Mouse (Mus musculus) embryonic facial prominence, embryonic 13.5 days (tissue): Measurements from ENCODE around the gene Hinfp. TPM values are rescaled to one million over a fixed set of nuclear protein-coding genes. Genes with fewer than 3 reads are reported as not detected.

ENCODE experiments used
- ATAC-seq: fragments of 200-750 bp; cut with Nextera tagmentation; 2 replicates; pipeline ENCODE4 v1.8.0; 2017; ENCODE audit warnings: low read depth; ENCODE audit not compliant: insufficient number of reproducible peaks, insufficient read depth, low FRiP score, low TSS enrichment
- H3K27ac ChIP-seq: fragments of 300-500 bp; sonication (generic); 2 replicates; pipeline ENCODE4 v1.5.1; 2015; ENCODE audit warnings: moderate library complexity, mild to moderate bottlenecking, inconsistent platforms
- H3K27me3 ChIP-seq: fragments of 300-500 bp; sonication (generic); 2 replicates; pipeline ENCODE4 v1.6.1; 2015; ENCODE audit warnings: mild to moderate bottlenecking, inconsistent platforms
- H3K36me3 ChIP-seq: fragments of 300-500 bp; sonication (generic); 2 replicates; pipeline ENCODE4 v1.6.1; 2015; ENCODE audit warnings: mild to moderate bottlenecking, inconsistent platforms
- H3K4me1 ChIP-seq: fragments of 300-500 bp; sonication (generic); 2 replicates; pipeline ENCODE4 v1.6.1; 2015; ENCODE audit warnings: inconsistent platforms
- H3K4me2 ChIP-seq: fragments of 300-500 bp; sonication (generic); 2 replicates; pipeline ENCODE4 v1.6.1; 2015; ENCODE audit warnings: moderate library complexity, mild to moderate bottlenecking, inconsistent platforms
- H3K4me3 ChIP-seq: fragments of 300-500 bp; sonication (generic); 2 replicates; pipeline ENCODE4 v1.5.1; 2015; ENCODE audit warnings: mild to moderate bottlenecking, inconsistent platforms
- H3K9ac ChIP-seq: fragments of 300-500 bp; sonication (generic); 2 replicates; pipeline ENCODE4 v1.6.1; 2015; ENCODE audit warnings: mild to moderate bottlenecking, inconsistent platforms
- H3K9me3 ChIP-seq: fragments of 300-500 bp; sonication (generic); 2 replicates; pipeline ENCODE4 v1.6.1; 2016; ENCODE audit warnings: inconsistent platforms
- WGBS: fragments of 180-500 bp; shearing (Covaris S2); methylation state at CpG from one replicate; pipeline ENCODE4 v1.1.7; 2015; ENCODE audit warnings: mixed read lengths; 5-methylcytosine and 5-hydroxymethylcytosine counted together
- polyA plus RNA-seq: library from polyadenylated mRNA; unstranded; fragments of >200 nt; fragmentation: Nextera tagmentation; extraction: Ambion mirVana; gene quantifications from 2 replicates; pipeline ENCODE4 v1.2.1, GENCODE M21; 2015

Gene Hinfp
- 27.9 and 30.6 TPM in 2 replicates for polyA plus RNA-seq

DNA sequence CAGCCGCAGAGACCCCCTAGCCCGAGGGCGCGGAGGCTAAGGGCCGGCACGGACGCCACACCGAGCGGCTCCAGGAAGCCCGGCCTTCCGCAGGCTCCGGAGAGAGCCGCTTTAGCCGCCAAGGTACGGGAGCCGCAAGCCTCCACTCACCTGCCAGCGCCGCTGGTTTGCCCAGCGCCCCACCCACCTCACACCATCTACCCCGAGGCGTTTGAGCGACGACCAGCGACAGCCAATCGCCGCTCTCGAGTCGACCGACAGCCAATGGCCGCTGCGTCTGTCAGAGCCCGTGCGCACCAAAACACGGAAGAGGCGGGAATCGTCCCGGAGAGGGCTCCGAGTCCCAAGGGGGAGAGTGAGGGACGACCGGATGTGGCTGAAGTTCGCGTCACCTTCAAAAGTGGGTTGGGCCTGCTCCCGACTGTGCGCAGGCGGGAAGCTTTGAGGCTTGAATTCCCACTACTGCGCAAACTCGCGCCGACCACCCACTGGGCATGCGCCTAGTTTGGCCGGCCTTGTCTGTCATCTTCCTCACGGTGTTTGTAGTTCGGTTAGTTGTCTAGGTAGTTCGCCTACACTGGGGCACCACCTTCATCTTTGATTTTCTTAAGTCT, at the start of gene Hinfp:
TSS of gene Hinfp (minus strand) at position 206 of the 614 bp plus-strand sequence.
- Histone ChIP-seq H3K27ac (peak within 1 kb of the TSS; percentile 71), H3K9me3 (no peaks in the 10 kb centered on the region), H3K4me3 (peak within 1 kb of the TSS; percentile 97), H3K36me3 (peaks cover 28% of the 10 kb centered on the region), H3K9ac (peak within 1 kb of the TSS; percentile 96), H3K27me3 (no peaks in the 10 kb centered on the region), H3K4me1 (peaks cover 14% of the 10 kb centered on the region), H3K4me2 (peak within 1 kb of the TSS; percentile 78)
- ATAC-seq: peak; percentile 99
- under 1% methylated on average over 54 of the region's 54 CpGs for WGBS

DNA sequence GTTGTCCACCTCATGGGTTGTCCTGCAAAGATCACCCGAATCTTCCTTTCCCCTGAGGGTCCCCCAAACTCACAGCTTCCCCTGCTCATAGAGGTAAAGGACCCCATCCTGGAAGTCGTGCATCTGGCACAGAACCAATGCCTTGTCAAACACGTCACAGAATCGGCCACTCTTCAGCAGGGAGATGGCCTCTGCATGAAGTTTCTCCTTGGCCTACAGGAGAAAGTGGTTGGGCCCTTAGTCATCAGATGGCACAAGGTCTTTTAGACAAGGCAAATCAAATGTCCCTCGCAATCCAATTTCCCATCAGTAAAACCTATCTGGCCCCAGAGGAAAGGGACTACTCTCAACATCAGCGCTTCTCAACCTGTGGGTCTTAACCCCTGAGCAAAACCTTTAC, 47.7 kb upstream of the Hinfp start:
- ATAC-seq: no peak
- Histone ChIP-seq H3K9ac (no peak overlapping the region), H3K27me3 (no peaks in the 10 kb centered on the region), H3K27ac (no peak overlapping the region), H3K4me3 (no peak overlapping the region), H3K4me2 (no peak overlapping the region), H3K9me3 (no peaks in the 10 kb centered on the region), H3K4me1 (no peaks in the 10 kb centered on the region), H3K36me3 (peaks cover 98% of the 10 kb centered on the region)
- WGBS: 95% methylated on average over 6 of the region's 6 CpGs

DNA sequence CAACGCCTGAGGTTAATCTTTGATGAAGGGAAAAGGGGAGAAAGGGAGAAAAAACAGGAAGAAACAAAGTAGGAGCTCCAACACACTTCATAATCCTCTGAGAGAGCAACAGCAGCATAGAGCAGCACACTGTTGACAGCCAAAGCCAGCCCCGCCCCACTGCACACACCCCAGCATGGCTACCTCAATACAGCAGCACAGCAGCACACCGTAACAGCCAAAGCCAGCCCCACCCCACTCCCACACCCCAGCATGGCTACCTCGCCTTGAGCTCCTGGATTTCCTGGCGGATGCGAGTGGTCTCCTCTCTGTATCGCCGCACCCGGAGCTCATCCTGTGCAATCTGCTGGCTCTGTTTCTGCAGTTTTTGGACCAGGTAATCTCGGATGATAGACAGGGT, 46.9 kb upstream of the Hinfp start:
- 89% methylated on average over 10 of the region's 10 CpGs for WGBS

DNA sequence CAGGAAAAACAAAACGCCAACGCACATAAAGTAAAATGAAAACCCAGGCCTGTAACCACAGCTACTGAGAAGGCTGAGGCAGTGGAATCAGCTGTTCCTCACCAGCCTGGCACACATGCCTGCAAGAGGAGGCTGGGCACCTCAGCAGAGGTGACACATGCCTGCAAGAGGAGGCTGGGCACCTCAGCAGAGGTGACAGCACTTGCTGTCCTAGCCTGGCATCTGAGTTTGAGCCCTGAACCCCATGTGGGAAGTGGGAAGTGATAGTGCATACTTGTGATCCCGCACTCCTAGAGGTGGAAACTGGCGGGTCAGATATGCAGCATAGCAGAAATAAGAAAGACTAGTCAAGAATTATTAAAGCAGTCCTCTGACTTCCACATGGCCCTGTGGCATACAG, 45.9 kb upstream of the Hinfp start:
- H3K36me3 ChIP-seq: peaks cover 98% of the 10 kb centered on the region

More for the DNA sequence above, 46.9 kb upstream of the Hinfp start:
- Histone ChIP-seq H3K27me3 (no peaks in the 10 kb centered on the region), H3K4me1 (no peaks in the 10 kb centered on the region), H3K4me2 (no peak overlapping the region), H3K9me3 (no peaks in the 10 kb centered on the region), H3K27ac (no peak overlapping the region), H3K4me3 (no peak overlapping the region), H3K9ac (no peak overlapping the region), H3K36me3 (peaks cover 98% of the 10 kb centered on the region)
- ATAC-seq: no peak

DNA sequence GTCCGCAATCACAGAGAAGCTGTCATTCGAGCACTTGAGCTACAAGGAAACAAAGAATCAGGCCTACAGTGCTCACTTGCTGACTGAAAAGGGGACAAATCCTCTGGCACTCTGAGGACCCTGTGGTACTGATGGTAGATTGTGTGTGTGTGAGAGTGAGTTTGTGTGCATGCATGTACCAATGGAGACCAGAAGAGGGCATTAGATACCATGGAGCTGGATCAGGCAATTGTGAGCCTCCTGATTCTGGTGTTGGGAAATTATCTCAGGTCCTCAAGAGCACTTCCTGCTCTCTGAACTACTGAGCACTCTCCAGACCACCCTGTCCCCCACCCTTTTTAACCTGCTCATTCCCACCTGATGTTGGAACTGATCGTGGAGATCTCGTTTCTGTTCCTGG, 43.1 kb upstream of the Hinfp start:
- 96% methylated on average over 4 of the region's 4 CpGs for WGBS
- no peak overlapping the region for H3K4me3 ChIP-seq
- H3K9me3 ChIP-seq: no peaks in the 10 kb centered on the region
- ATAC-seq: no peak
- no peak overlapping the region for H3K4me2 ChIP-seq
- no peaks in the 10 kb centered on the region for H3K27me3 ChIP-seq
- peaks cover 82% of the 10 kb centered on the region for H3K36me3 ChIP-seq
- no peak overlapping the region for H3K9ac ChIP-seq
- H3K27ac ChIP-seq: no peak overlapping the region
- peaks cover 3% of the 10 kb centered on the region; the same call in 1 of the 2 replicates for H3K4me1 ChIP-seq

More for the DNA sequence above, 45.9 kb upstream of the Hinfp start:
- Histone ChIP-seq H3K4me3 (no peak overlapping the region), H3K27ac (no peak overlapping the region), H3K4me1 (no peaks in the 10 kb centered on the region), H3K4me2 (no peak overlapping the region), H3K9ac (no peak overlapping the region), H3K9me3 (no peaks in the 10 kb centered on the region), H3K27me3 (no peaks in the 10 kb centered on the region)
- no peak for ATAC-seq
- WGBS: 93% methylated on average over 4 of the region's 4 CpGs

DNA sequence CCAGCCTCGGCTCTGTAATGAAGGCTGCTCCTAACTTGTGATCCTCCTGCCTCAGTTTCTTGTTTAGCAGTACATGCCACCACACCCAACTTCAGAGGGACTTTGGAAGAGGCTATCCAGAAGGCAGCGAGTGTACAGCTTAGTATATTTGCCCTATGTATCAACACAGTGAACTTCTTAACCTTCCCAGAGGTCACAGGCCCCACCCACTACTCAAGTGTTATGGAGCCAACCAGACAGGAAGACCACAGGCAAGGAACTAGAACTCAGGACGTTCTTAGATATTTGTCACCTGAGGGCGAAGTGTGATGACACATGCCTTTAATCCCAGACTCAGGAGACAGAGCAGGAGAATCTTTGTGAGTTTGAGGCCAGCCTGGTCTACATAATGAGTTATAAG, 42.1 kb upstream of the Hinfp start:
- no peaks in the 10 kb centered on the region for H3K9me3 ChIP-seq
- no peak overlapping the region for H3K4me3 ChIP-seq
- 84% methylated on average over 4 of the region's 4 CpGs for WGBS
- H3K36me3 ChIP-seq: peaks cover 73% of the 10 kb centered on the region
- ATAC-seq: no peak
- H3K27ac ChIP-seq: no peak overlapping the region
- no peaks in the 10 kb centered on the region for H3K27me3 ChIP-seq
- H3K4me2 ChIP-seq: no peak overlapping the region
- no peak overlapping the region for H3K9ac ChIP-seq
- H3K4me1 ChIP-seq: peaks cover 11% of the 10 kb centered on the region

DNA sequence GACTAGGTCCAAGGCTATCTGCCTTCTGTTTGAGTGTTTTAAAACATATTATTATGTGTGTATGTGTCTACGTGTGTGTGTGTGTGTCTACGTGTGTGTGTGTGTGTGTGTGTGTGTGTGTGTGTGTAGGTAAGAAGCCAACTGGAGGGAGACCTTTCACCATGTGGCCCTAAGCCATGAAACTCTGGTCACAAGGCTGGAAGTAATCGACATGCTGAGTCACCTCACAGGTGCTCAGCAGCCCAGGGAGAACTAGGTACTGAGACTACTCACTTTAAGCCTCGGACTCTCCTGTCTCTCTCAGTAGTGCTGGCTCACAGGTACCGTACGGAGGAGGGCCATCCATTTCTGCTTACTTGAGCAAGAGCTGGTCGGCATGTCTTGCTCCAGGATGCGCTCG, 41.7 kb upstream of the Hinfp start:
- Histone ChIP-seq H3K4me2 (no peak overlapping the region), H3K27me3 (no peaks in the 10 kb centered on the region), H3K36me3 (peaks cover 68% of the 10 kb centered on the region), H3K4me3 (no peak overlapping the region), H3K27ac (no peak overlapping the region), H3K9me3 (no peaks in the 10 kb centered on the region), H3K9ac (no peak overlapping the region), H3K4me1 (peaks cover 16% of the 10 kb centered on the region)
- no peak for ATAC-seq
- WGBS: 93% methylated on average over 9 of the region's 9 CpGs

DNA sequence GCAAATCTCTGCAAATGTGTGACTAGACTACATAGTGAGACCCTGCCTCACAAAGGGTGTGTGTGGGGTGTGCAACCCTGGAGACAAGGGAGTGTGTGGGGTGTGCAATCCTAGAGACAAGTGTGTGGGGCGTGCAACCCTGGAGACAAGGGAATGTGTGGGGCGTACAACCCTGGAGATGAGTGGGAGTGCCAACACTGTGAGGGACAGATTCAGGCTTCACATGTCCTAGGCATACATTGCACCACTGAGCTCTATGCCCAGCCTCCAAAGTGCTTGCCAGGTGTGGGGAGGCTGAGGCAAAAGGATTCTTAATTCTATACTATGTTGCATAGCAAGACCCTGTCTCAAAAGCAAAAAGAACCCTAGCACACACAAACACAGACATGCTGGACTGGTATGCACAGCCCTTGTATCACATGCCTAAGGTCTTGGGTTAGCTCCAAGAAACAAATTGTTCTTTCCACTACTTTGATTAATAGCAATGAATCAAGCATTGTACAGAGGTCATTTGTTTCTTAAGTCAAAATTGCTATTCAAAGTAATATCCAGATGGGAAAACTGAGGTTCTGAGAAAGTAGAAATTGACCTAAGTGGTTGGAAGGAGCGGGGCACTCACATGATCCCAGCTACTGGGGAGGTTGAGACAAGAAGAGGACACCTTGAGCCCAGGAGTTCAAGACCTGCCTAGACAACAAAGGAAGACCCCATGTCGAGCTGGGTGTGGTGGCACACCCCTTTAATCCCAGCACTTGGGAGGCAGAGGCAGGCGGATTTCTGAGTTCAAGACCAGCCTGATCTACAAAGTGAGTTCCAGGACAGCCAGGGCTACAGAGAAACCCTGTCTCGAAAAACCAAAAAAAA, 40.3 kb upstream of the Hinfp start:
- no peak for ATAC-seq
- no peak overlapping the region for H3K27ac ChIP-seq
- 86% methylated on average over 6 of the region's 6 CpGs for WGBS

DNA sequence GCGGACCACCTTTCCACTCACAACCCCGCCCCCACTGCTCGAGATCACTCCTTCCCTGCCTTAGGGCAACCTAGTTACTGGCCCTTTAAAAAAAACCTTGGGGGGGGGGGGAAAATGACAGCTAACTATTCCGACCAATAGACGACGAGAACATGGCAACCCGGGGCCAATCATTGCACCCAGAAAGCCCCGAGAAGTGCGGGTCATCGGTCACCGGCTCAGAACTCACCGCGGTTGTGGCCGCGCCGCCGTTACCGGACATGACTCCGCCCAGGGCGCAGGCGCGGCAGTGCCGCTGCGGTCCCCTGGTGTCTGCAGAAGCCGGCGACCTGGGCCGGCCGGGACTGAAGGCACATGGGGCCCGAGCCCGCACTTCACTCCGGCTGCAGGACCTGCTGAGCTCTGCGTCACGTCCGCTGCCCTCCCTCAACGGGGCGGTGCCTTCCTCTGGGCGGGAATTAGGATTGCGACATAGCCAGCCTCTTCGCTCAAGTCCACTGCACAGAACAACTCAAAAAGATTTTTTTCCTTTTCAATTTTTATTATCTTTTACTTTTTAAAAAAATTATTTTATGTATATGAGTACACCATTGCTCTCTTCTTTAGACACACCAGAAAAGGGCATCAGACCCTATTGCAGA, 38.4 kb upstream of the Hinfp start, which contains the start of gene Hmbs:
TSS of gene Hmbs (minus strand) at position 448 of the 641 bp plus-strand sequence.
- peak within 1 kb of the TSS; percentile 92 for H3K9ac ChIP-seq
- H3K4me1 ChIP-seq: peaks cover 17% of the 10 kb centered on the region
- no peaks in the 10 kb centered on the region for H3K9me3 ChIP-seq
- H3K27ac ChIP-seq: peak within 1 kb of the TSS; percentile 96
- peak within 1 kb of the TSS; percentile 87 for H3K4me3 ChIP-seq
- H3K4me2 ChIP-seq: peak within 1 kb of the TSS; percentile 72
- peak; percentile 93 for ATAC-seq
- peaks cover 65% of the 10 kb centered on the region for H3K36me3 ChIP-seq
- no peaks in the 10 kb centered on the region for H3K27me3 ChIP-seq
- WGBS: under 1% methylated on average over 39 of the region's 39 CpGs

More for the DNA sequence above, 40.3 kb upstream of the Hinfp start:
- H3K4me3 ChIP-seq: no peak overlapping the region
- H3K9ac ChIP-seq: no peak overlapping the region
- H3K9me3 ChIP-seq: no peaks in the 10 kb centered on the region
- H3K36me3 ChIP-seq: peaks cover 69% of the 10 kb centered on the region
- no peak overlapping the region for H3K4me2 ChIP-seq
- H3K4me1 ChIP-seq: peaks cover 17% of the 10 kb centered on the region
- no peaks in the 10 kb centered on the region for H3K27me3 ChIP-seq

DNA sequence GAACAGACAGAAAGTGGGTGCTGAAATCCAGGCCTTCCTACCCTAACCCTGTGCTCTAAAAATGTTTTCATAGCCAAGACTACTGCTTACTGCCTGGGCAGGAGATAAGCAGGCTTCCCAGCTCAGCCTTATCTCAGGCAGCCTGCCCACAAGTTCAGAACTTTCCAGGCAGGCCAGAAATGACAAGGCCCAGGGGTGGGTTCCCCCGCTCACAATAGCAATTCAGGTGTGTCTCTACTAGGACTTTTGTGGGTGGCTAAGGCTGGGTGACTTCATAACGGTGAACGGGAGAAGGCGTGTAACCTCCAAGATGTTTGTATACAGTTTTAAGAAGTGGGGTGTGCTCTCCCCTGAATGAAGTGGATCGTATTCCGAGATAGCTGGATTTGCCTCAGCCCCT, 37.8 kb upstream of the Hinfp start:
- Histone ChIP-seq H3K27ac (peak overlapping the region; percentile 96), H3K4me2 (peak overlapping the region; percentile 72), H3K36me3 (peaks cover 65% of the 10 kb centered on the region), H3K9me3 (no peaks in the 10 kb centered on the region), H3K27me3 (no peaks in the 10 kb centered on the region), H3K4me1 (peaks cover 17% of the 10 kb centered on the region), H3K4me3 (peak overlapping the region; percentile 87), H3K9ac (peak overlapping the region; percentile 92)
- no peak for ATAC-seq
- 8% methylated on average over 6 of the region's 6 CpGs for WGBS

DNA sequence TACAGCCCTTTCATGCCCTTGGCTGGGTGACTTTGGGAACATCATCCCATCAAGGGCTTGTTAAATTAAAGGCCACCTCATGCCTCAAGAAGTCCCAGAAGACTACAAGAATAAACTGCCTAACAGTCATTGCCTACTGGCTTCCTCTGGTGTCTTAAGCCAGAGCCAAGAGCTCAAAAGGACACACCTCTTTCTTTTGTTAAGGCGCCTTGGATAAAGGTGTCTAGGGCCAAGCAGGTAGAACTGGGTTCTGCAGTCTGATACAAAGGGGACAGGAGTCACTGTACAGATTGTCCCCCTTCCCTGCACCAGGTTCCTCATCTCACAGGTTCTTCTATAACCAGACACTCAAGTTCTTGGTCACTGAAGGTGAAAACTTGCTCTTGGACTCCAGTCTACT, 37.1 kb upstream of the Hinfp start:
- Histone ChIP-seq H3K9me3 (no peaks in the 10 kb centered on the region), H3K36me3 (peaks cover 63% of the 10 kb centered on the region), H3K27me3 (no peaks in the 10 kb centered on the region), H3K4me2 (peak overlapping the region; percentile 72), H3K4me3 (peak overlapping the region; percentile 87; the same call in 1 of the 2 replicates), H3K27ac (0 out of 2 replicates have a peak overlapping the region, but pooled peaks have one; percentile 96), H3K4me1 (peaks cover 21% of the 10 kb centered on the region), H3K9ac (peak overlapping the region; percentile 92; the same call in 1 of the 2 replicates)
- 83% methylated on average over 1 of the region's 1 CpGs for WGBS
- ATAC-seq: no peak
